Mouse (Mus musculus) bone marrow macrophage, adult 2 months (primary cell): ENCODE results near the gene Zswim3.

Experiments used
- CTCF ChIP-seq: IDR thresholded peaks from 2 replicates; pipeline ENCODE4 v1.5.1; 2012; ENCODE audit warnings: low read depth, mild to moderate bottlenecking, low read length, moderate library complexity
- POLR2A ChIP-seq: IDR thresholded peaks from 2 replicates; pipeline ENCODE4 v1.6.1; 2012; ENCODE audit warnings: mild to moderate bottlenecking, low read depth, low read length, borderline replicate concordance

DNA sequence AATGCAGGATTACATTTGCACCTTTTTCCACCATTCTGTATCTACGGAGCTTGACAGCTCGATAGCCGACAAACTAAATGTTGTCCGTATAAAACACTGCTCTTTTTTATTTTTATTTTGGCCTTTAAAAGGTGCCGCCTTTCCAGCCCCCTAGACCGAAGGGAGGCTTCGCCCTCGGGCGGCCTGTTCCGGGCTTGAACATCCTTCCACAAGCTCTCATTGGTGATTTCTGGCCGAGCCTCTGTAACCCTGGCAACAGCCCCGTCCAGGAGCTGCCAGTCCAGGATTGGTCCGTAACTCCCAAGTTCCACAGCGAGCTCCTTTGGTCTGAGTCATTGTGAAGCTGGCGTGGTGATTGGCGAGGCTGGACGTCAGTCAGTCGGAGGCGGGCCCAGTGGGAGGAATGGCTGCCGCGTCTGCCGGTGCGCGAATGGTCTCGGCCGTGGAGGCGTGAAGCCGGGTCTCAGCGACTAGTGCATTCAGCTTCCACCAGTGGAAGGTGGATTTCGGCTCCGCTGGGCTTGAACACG, 17.8 kb downstream of the Zswim3 start, which contains the start of gene Zswim1:
- TF ChIP-seq POLR2A (no peak), CTCF (no peak)
